ENCODE assay signal across 8 mouse cellular contexts in genomic region chr1:37250643-37251310, GRCm38 (mm10). TPM values are rescaled to one million over a fixed set of nuclear protein-coding genes. Genes with fewer than 3 reads are reported as not detected.
DNase-seq lines count a peak whose midpoint lies in the region; ATAC-seq lines count a peak whose summit lies in the region.

No protein-coding gene starts in this region.

- no peak overlapping the region for H3K9ac ChIP-seq in hindbrain, embryonic 12.5 days
- no peak overlapping the region for H3K9ac ChIP-seq in limb, embryonic 11.5 days (ENCODE audit: low read length)
- no peak overlapping the region for H3K9ac ChIP-seq in neural tube, embryonic 12.5 days
- H3K9ac ChIP-seq in stomach, embryonic 14.5 days (replicated peaks; ENCODE audit: low read depth, low read length), result no peak overlapping the region

- no peak for ATAC-seq in hindbrain, embryonic 12.5 days (ENCODE audit: low FRiP score)
- no peak for ATAC-seq in limb, embryonic 11.5 days (ENCODE audit: insufficient number of reproducible peaks, low FRiP score, low TSS enrichment, low read depth)
- 0 out of 2 replicates have a peak, but pooled peaks have one; percentile 44 for ATAC-seq in neural tube, embryonic 12.5 days (ENCODE audit: low FRiP score, low read depth)
- ATAC-seq in stomach, embryonic 14.5 days (ENCODE audit: insufficient number of reproducible peaks, insufficient read depth, low FRiP score, low read depth), result peak; percentile 54; the same call in 1 of the 2 replicates

- no peaks in the 10 kb centered on the region for H3K9me3 ChIP-seq in hindbrain, embryonic 10.5 days
- H3K9me3 ChIP-seq in hindbrain, embryonic 12.5 days (replicated peaks), result no peaks in the 10 kb centered on the region
- H3K9me3 ChIP-seq in limb, embryonic 11.5 days (ENCODE audit: control insufficient read depth, low read length), result no peaks in the 10 kb centered on the region
- H3K9me3 ChIP-seq in neural tube, embryonic 12.5 days, result no peaks in the 10 kb centered on the region
- no peaks in the 10 kb centered on the region for H3K9me3 ChIP-seq in stomach, embryonic 14.5 days (ENCODE audit: control insufficient read depth, low read depth, low read length)

- no peaks in the 10 kb centered on the region for H3K27me3 ChIP-seq in hindbrain, embryonic 10.5 days (ENCODE audit: insufficient read depth, poor library complexity, severe bottlenecking)
- no peaks in the 10 kb centered on the region for H3K27me3 ChIP-seq in hindbrain, embryonic 12.5 days
- H3K27me3 ChIP-seq in limb, embryonic 11.5 days (ENCODE audit: control insufficient read depth, insufficient read depth, low read length), result no peaks in the 10 kb centered on the region
- no peaks in the 10 kb centered on the region for H3K27me3 ChIP-seq in neural tube, embryonic 12.5 days (replicated peaks)
- no peaks in the 10 kb centered on the region for H3K27me3 ChIP-seq in stomach, embryonic 14.5 days (ENCODE audit: control insufficient read depth, insufficient read depth, low read length)

- peak; percentile 80 for DNase-seq in hindbrain, embryonic 10.5 days (ENCODE audit: low spot score)
- DNase-seq in cerebellum, adult 11-12 months, result peak; percentile 66
- peak; percentile 66 for DNase-seq in forelimb bud, embryonic 11.5 days (ENCODE audit: low read depth, low spot score)
- peak; percentile 85 for DNase-seq in induced T-regulatory cell, adult 2 months (ENCODE audit: low read depth)
- DNase-seq in limb, embryonic 11.5 days (ENCODE audit: low spot score), result peak; percentile 92

- no peak overlapping the region for H3K4me3 ChIP-seq in hindbrain, embryonic 10.5 days
- H3K4me3 ChIP-seq in hindbrain, embryonic 12.5 days, result no peak overlapping the region
- no peak overlapping the region for H3K4me3 ChIP-seq in limb, embryonic 11.5 days (ENCODE audit: low read depth, low read length)
- H3K4me3 ChIP-seq in neural tube, embryonic 12.5 days, result no peak overlapping the region
- H3K4me3 ChIP-seq in stomach, embryonic 14.5 days (ENCODE audit: low read depth, low read length), result no peak overlapping the region

- H3K36me3 ChIP-seq in hindbrain, embryonic 10.5 days, result no peaks in the 10 kb centered on the region
- no peaks in the 10 kb centered on the region for H3K36me3 ChIP-seq in hindbrain, embryonic 12.5 days
- no peaks in the 10 kb centered on the region for H3K36me3 ChIP-seq in limb, embryonic 11.5 days (ENCODE audit: control insufficient read depth, insufficient read depth, low read length)
- no peaks in the 10 kb centered on the region for H3K36me3 ChIP-seq in neural tube, embryonic 12.5 days
- H3K36me3 ChIP-seq in stomach, embryonic 14.5 days (ENCODE audit: control insufficient read depth, insufficient read depth, low read length), result no peaks in the 10 kb centered on the region

- no peak overlapping the region for H3K4me2 ChIP-seq in hindbrain, embryonic 12.5 days (replicated peaks)
- no peak overlapping the region for H3K4me2 ChIP-seq in limb, embryonic 11.5 days (ENCODE audit: low read depth, severe bottlenecking)
- H3K4me2 ChIP-seq in neural tube, embryonic 12.5 days (replicated peaks), result no peak overlapping the region
- H3K4me2 ChIP-seq in stomach, embryonic 14.5 days (replicated peaks; ENCODE audit: low read depth, low read length), result no peak overlapping the region

- H3K27ac ChIP-seq in hindbrain, embryonic 10.5 days, result no peak overlapping the region
- no peak overlapping the region for H3K27ac ChIP-seq in hindbrain, embryonic 12.5 days
- H3K27ac ChIP-seq in limb, embryonic 11.5 days (replicated peaks; ENCODE audit: low read depth, low read length), result no peak overlapping the region
- H3K27ac ChIP-seq in neural tube, embryonic 12.5 days, result no peak overlapping the region
- no peak overlapping the region for H3K27ac ChIP-seq in stomach, embryonic 14.5 days (ENCODE audit: low read length)

- no peaks in the 10 kb centered on the region for H3K4me1 ChIP-seq in hindbrain, embryonic 10.5 days (replicated peaks)
- no peaks in the 10 kb centered on the region for H3K4me1 ChIP-seq in hindbrain, embryonic 12.5 days
- H3K4me1 ChIP-seq in limb, embryonic 11.5 days (ENCODE audit: control insufficient read depth, insufficient read depth, low read length), result no peaks in the 10 kb centered on the region
- no peaks in the 10 kb centered on the region for H3K4me1 ChIP-seq in neural tube, embryonic 12.5 days
- H3K4me1 ChIP-seq in stomach, embryonic 14.5 days (ENCODE audit: control insufficient read depth, insufficient read depth, low read length), result no peaks in the 10 kb centered on the region

- WGBS in hindbrain, embryonic 10.5 days, result 42% methylated on average over 5 of the region's 5 CpGs
- 38% methylated on average over 5 of the region's 5 CpGs for WGBS in hindbrain, embryonic 12.5 days
- WGBS in limb, embryonic 11.5 days, result 38% methylated on average over 5 of the region's 5 CpGs
- WGBS in neural tube, embryonic 12.5 days, result 42% methylated on average over 5 of the region's 5 CpGs
- WGBS in stomach, embryonic 14.5 days, result 39% methylated on average over 5 of the region's 5 CpGs

RNA-seq across cellular contexts. Expression of gene Cnga3, which starts 36.5 kb away (rescaled TPM):
- polyA plus RNA-seq in hindbrain, embryonic 10.5 days (2016; fragmentation: Nextera tagmentation; extraction: Ambion mirVana), result 0.05 TPM in 1 of 2 replicates, not detected in the other
- 0.15 TPM in 1 of 2 replicates, not detected in the other for polyA plus RNA-seq in hindbrain, embryonic 12.5 days (2016; fragmentation: Nextera tagmentation; extraction: Ambion mirVana)
- polyA plus RNA-seq in limb, embryonic 11.5 days (2014; fragmentation: Nextera tagmentation; extraction: Ambion mirVana), result not detected in 2 replicates
- polyA plus RNA-seq in neural tube, embryonic 12.5 days (2016; fragmentation: Nextera tagmentation; extraction: Ambion mirVana), result not detected in 2 replicates
- 0.75 and 0.88 TPM in 2 replicates for polyA plus RNA-seq in stomach, embryonic 14.5 days (2014; fragmentation: Nextera tagmentation; extraction: Ambion mirVana)

RNA-seq across cellular contexts. Expression of gene Inpp4a, which starts 48.9 kb away (rescaled TPM):
- polyA plus RNA-seq in hindbrain, embryonic 10.5 days (2016; fragmentation: Nextera tagmentation; extraction: Ambion mirVana), result 14.5 and 21.8 TPM in 2 replicates
- polyA plus RNA-seq in hindbrain, embryonic 12.5 days (2016; fragmentation: Nextera tagmentation; extraction: Ambion mirVana), result 33.7 and 36.1 TPM in 2 replicates
- 12.6 and 13.3 TPM in 2 replicates for polyA plus RNA-seq in limb, embryonic 11.5 days (2014; fragmentation: Nextera tagmentation; extraction: Ambion mirVana)
- polyA plus RNA-seq in neural tube, embryonic 12.5 days (2016; fragmentation: Nextera tagmentation; extraction: Ambion mirVana), result 33.8 and 39.4 TPM in 2 replicates
- polyA plus RNA-seq in stomach, embryonic 14.5 days (2014; fragmentation: Nextera tagmentation; extraction: Ambion mirVana), result 19.5 and 20.8 TPM in 2 replicates

Comparison
In these comparisons a context has a peak if more than half of its experiments do, and no peak if none do; other contexts are left out.
1. ATAC-seq: peak in neural tube, embryonic 12.5 days (single experiment) and stomach, embryonic 14.5 days (single experiment); none in hindbrain, embryonic 12.5 days (single experiment) and limb, embryonic 11.5 days (single experiment).
2. Peak in every context shown above with its lines, with median percentiles within 50 percentile points of each other: DNase-seq.